Mouse (Mus musculus): ENCODE measurements around the gene Tma7.

Tma7 gene

DNA sequence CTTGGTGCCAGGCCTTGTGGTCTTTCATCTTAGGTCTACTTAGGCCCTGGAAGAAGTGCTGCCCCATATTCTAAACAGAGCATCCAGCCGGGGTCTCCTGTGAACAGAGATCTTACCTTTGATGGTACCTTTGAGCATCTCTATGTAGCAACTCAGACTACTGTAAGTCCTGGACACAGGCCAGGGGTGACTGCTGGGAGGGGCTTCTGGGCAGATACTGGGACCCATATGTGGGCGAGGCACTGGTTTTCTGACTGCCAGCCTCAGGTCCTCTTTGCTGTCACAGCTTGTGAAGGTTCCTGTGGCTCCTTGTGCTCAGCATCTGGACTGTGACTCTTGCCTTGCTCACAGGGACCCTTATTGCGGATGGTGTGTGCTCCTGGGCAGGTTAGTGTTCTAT lies 20.2 kb upstream of the Tma7 start:
- no peak for DNase-seq (ENCODE audit: low read depth, low spot score)

GRCm38 (mm10) chr9:109101933-109102445 lies 19.6 kb upstream of the Tma7 start:
- DNase-seq (ENCODE audit: low read depth, low spot score) = no peak

DNA sequence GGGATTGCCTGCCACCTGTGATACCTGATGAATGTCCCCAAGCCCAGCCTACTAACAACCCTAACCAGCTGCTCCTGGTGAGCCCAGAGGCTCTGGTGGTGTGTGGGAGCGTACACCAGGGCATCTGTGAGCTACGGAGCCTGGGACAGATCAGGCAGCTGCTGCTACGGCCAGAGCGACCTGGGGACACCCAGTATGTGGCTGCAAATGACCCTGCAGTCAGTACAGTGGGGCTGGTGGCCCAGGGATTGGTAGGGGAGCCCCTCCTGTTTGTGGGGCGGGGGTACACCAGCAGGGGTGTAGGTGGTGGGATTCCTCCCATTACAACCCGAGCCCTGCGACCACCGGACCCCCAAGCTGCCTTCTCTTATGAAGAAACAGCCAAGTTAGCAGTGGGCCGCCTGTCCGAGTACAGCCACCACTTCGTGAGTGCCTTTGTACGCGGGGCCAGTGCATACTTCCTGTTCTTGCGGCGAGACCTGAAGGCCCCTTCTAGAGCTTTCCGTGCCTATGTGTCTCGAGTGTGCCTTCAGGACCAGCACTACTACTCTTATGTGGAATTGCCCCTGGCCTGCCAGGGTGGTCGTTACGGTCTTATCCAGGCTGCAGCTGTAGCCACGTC lies 18.0 kb upstream of the Tma7 start:
- no peak for DNase-seq (ENCODE audit: low read depth, low spot score)

- no peak for DNase-seq (ENCODE audit: low read depth, low spot score)
Observed at GRCm38 (mm10) chr9:109098969-109099368, 16.6 kb upstream of the Tma7 start.

DNA sequence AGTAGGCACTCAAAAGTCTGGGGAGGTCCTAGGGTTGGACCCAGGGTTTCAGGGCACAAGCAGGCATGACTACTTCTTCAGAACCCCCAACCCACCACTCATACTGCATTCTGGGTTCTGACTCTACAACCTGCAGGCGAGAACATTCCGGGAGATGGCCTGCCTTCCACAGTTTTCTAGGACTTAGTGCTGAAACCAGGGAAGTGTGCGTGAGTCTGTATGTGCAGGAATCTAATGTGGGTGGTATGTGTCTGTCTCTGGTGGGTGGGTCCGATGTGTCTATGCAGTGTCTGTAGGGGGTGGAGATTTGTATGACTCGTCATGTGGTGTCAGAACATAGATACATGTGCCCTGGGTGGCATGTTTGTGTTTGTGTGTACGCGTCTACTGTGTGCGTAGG lies 16.0 kb upstream of the Tma7 start:
- no peak for DNase-seq (ENCODE audit: low read depth, low spot score)

GRCm38 (mm10) chr9:109097831-109098230 lies 15.4 kb upstream of the Tma7 start:
- no peak for DNase-seq (ENCODE audit: low read depth, low spot score)

DNA sequence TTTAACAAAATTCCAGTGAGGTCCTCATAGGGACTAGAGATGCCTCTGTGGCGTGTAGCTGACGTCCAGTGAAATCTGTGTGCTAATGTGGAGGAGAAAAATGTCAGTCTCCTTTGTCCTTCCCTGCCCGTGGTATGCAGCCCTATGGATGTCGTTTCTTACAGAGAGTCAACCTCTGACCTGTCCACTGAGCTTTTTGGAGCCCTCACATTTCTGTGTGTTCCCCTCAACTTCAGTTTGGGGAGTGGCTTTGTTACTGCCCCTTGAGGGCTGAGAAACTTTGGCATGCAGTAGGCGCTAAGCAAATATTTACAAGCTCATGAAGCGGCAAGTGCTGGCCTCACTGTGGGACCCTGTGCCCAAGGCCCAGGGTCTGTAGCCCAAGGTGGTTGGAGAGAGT lies 14.9 kb upstream of the Tma7 start:
- DNase-seq (ENCODE audit: low read depth, low spot score) = no peak

- peak; percentile 29 for DNase-seq (ENCODE audit: low read depth, low spot score)
Observed at GRCm38 (mm10) chr9:109096856-109097255, 14.5 kb upstream of the Tma7 start.

GRCm38 (mm10) chr9:109096251-109096661 lies 13.9 kb upstream of the Tma7 start:
- no peak for DNase-seq (ENCODE audit: low read depth, low spot score)

- DNase-seq (ENCODE audit: low read depth, low spot score) = peak; percentile 89
Observed at GRCm38 (mm10) chr9:109095137-109095982, 13.0 kb upstream of the Tma7 start, which contains the start of gene Plxnb1. Gene Plxnb1, plus strand, starts transcription at chr9:109095389.

GRCm38 (mm10) chr9:109094553-109095136 lies 12.3 kb upstream of the Tma7 start:
- DNase-seq (ENCODE audit: low read depth, low spot score) = peak; percentile 58

GRCm38 (mm10) chr9:109093786-109094552 lies 11.6 kb upstream of the Tma7 start:
- DNase-seq (ENCODE audit: low read depth, low spot score) = no peak

DNA sequence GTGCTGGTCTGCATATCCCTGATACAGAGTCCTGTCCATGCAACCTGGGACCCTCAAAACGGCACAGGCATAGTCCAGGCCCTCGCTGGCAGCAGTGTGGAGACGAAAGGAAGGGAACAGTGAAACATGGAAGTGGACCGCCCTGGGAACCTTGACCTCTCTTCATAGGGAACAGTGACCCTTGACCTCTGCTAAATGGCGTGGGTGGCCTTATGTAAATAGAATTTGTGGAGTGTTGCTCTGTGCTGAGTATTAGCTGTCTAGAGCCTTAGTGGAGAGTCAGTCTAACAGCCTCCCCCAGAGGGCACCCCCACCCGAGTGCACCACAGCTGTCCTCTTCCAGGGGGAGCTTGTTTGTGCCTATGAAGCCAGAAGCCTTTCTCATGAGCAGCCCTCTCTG lies 10.4 kb upstream of the Tma7 start:
- DNase-seq (ENCODE audit: low read depth, low spot score) = no peak

DNA sequence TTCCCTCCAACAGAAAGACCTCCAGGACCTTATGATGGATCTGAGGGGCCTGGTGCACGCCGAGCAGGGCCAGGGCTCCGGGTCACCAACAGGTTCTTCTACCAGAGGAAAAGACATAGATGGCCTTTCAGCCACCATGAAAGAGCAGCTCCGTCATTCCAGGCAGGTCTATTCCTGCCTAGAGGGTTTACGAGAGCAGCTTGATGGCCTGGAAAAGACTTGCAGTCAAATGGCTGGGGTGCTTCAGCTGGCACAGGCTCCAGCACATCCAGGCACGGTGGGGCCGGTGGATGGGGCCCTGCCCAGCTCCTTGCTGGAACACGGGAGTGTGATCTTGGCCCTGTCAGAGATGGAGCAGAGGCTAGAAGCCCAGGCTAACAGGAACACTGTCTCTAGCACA lies 9.4 kb upstream of the Tma7 start:
- DNase-seq (ENCODE audit: low read depth, low spot score) = no peak

- peak; percentile 66 for DNase-seq (ENCODE audit: low read depth, low spot score)
Observed at GRCm38 (mm10) chr9:109090446-109090845, 8.1 kb upstream of the Tma7 start.

DNA sequence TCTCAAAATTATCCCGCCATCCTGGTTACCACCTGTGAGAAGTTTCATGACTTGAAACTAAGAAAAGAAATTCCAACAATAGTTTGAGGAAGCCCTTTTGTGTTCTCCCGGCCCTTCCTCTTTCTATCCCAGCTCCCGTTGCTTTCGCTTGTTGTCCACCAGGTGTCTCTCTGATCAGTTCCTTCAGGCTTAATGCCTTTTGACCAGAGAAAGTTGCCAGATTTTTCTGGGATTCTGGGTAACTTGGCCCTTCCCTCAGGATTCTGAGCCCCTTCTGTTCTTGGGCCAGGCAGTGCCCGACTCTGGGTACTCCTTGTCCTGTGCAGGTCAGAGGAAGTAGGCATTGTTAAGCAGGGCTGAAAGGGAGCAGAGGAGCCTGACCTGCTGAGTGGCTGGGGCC lies 5.6 kb upstream of the Tma7 start:
- DNase-seq (ENCODE audit: low read depth, low spot score) = peak; percentile 83

DNA sequence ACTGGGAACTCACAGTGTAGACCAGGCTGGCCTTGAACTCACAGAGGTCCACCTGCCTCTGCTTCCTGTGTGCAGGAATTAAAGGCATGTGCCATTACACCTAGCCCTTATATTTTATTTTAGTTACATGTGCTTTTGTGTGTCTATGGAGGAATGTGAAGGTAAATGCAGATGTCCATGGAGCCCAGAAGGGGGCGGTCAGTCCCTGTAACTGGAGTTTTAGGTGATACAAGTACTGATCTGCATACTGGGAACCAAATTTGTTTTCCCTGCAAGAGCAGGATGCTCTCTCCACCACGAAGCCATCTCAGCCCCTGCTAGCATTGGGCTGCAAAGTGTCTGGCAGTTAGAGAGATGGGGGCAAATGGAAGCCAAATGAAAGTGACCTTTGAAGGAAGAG lies 2.5 kb upstream of the Tma7 start:
- DNase-seq (ENCODE audit: low read depth, low spot score) = peak; percentile 75

DNA sequence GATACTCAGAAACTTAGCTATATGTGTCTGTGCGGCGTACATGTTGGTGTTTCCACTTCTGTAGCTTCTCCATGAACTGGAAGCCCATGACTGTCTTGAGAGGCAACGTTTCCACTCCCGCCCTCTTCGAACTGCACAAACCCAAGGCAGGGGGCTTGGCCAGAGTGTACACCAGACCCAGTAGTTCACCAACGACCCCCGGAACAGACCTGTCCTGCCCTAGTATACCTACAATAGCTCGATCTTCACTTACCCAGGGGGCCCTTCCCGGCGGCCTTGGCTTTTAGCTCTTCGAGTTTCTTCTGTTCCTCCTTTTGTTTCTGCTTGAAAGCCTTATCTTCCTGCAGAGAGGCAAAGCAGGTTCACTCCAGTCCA lies 651 bp downstream of the Tma7 start:
- DNase-seq (ENCODE audit: low read depth, low spot score) = no peak

- DNase-seq (ENCODE audit: low read depth, low spot score) = no peak
Observed at GRCm38 (mm10) chr9:109080516-109080915, 1.9 kb downstream of the Tma7 start.

DNA sequence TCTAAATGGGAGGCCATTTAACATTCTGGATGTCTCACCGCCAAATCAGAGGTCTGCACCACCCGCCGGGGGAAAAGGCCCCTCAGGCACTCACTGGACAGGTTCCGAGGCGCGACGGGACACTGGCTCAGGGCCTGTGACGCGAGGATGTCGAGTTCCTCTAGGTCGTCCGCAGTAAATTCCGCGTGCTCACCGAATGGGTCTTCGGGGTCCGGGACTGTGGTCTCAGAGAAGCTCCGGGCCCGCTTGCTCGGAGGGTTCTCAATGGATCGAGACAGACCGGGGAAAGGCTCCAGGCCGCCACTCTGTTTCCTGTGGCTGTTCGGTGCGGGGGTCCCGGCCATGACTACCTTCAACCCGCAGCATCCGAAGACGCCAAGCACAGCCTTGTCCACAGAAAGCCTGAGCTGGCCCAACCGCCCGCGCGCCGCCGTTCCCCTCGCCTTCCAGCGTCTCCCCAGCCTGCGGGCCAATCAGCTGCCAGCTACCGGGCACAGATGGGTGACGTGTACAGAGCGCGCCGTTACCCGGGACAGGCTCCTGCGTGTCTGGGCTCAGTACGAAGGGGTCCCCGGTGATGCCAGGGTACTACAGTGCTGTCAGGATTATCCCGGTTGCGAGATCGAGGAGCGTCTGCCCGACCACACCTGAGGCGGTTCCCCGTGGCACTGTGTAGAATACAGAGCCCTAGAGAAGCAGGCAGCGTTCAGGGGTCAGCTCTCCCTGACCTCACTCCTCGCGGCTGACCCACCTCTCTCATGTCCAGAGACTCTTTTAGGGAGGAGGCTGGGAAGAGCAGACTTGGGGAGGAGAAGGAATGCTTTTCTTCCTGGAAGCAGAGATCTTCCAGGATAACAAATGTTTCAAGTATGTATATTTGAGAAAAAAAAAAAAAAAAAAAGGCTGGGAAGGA lies 8.5 kb downstream of the Tma7 start, which contains the start of gene Atrip:
Gene Atrip (minus strand): TSS at position 464 of the 913 bp plus-strand sequence.
- peak; percentile 91 for DNase-seq (ENCODE audit: low read depth, low spot score)
